Mouse (Mus musculus): ENCODE measurements around the gene Olfr799. TPM values are rescaled to one million over a fixed set of nuclear protein-coding genes. Genes with fewer than 3 reads are reported as not detected.
A peak's percentile ranks its signal among the peaks of the same experiment; 100 is the strongest.

Olfr799 gene
- not detected in 2 replicates for polyA plus RNA-seq (2012; rRNA removed)

DNA sequence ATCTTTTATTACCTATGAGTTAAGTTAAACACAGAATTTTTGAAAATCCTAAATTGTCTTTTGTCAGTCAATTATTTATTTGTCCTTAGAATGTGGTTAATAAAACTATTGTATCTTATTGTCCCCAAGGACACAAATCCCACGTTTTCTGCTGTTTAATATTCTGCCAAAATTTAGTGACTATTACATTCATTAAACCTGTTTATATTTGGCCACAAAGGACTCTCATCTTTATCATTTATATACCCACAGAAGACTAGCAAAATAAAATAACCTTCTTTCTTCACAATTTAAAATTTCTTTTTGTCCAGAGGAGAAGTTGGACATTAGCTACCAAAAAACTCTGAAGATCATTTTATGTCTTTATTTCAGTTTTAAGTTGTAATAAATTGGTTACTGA is at the start of gene Olfr799:
Gene Olfr799 (plus strand): TSS at position 301 of the 400 bp plus-strand sequence.
- DNase-seq (ENCODE audit: low read depth): no peak
- no peak for TF ChIP-seq POLR2A (IDR thresholded peaks at IDR 0.05; ENCODE audit: borderline replicate concordance, extremely low read depth, insufficient read depth, insufficient read length, poor library complexity, severe bottlenecking)

DNA sequence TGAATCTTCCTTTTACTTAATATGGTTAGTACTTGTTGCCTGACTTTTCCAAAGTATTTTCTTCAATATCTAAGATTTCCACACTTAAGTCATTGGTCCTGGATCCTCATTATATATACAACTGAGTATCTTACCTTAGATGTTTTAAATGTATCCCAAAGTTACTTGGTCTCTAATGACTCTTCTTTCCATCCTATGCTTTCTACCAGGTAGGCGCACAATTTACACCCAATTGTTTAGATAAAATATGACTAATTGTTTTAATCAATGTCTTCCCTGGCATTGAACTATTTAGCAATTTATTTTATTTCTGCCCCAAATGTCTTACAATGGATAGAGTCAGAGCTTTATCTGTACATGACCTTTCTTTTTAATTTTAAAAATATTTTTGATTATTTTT is 24.8 kb upstream of the Olfr799 start, which contains the start of gene Olfr796:
Gene Olfr796 (minus strand): TSS at position 101 of the 400 bp plus-strand sequence.
- TF ChIP-seq POLR2A (IDR thresholded peaks at IDR 0.05; ENCODE audit: borderline replicate concordance, extremely low read depth, insufficient read depth, insufficient read length, poor library complexity, severe bottlenecking) (no peak), CTCF (IDR thresholded peaks at IDR 0.05; ENCODE audit: borderline replicate concordance, extremely low read depth, insufficient read depth, insufficient read length) (no peak)

DNA sequence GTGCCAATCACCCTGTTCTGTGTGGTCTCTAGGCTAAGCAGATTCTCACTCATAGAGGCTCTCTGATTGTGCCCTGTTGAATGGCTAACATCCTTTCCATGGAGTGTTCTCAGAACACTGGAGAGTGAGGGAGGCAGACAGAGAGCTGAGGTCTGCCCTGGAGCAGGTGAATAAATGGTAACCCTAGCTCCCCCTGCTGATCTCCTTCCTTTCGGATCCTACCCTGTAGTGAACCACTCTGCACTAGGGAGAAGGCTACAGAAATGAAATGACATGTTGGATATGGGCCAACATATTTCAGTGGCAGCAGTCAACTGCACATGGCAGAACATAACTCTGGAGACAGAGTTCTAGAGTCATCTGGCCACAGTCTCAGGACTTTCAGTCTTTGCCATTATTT is 15.6 kb upstream of the Olfr799 start:
- peak; percentile 19 for DNase-seq (ENCODE audit: low read depth)

More for the DNA sequence above, 24.8 kb upstream of the Olfr799 start, which contains the start of gene Olfr796:
- no peak for DNase-seq (ENCODE audit: low read depth)

DNA sequence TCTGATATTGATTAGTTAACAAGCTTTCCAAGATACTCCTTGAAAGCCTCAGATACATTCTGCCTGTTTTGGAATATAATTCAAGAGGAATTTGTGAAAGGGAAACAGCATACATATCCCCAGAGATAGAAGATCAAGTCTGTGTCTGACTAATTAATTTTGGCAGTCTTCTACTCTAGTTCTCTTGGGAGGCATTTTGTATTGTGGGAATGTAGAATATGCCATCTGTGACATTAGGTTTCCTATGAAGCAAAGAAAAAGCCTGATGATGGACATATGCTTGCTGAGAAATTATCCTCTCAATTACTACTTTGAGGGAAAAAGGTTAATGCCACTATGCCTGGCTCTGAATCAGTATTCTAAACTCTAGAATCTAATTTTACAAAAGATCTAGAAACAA is 14.0 kb upstream of the Olfr799 start:
- TF ChIP-seq CTCF (IDR thresholded peaks at IDR 0.05; ENCODE audit: borderline replicate concordance, extremely low read depth, insufficient read depth, insufficient read length) (no peak), POLR2A (IDR thresholded peaks at IDR 0.05; ENCODE audit: borderline replicate concordance, extremely low read depth, insufficient read depth, insufficient read length, poor library complexity, severe bottlenecking) (no peak)
- DNase-seq (ENCODE audit: low read depth): peak; percentile 64

More for the DNA sequence above, 15.6 kb upstream of the Olfr799 start:
- no peak for TF ChIP-seq CTCF (IDR thresholded peaks at IDR 0.05; ENCODE audit: borderline replicate concordance, extremely low read depth, insufficient read depth, insufficient read length)
- no peak for TF ChIP-seq POLR2A (IDR thresholded peaks at IDR 0.05; ENCODE audit: borderline replicate concordance, extremely low read depth, insufficient read depth, insufficient read length, poor library complexity, severe bottlenecking)

DNA sequence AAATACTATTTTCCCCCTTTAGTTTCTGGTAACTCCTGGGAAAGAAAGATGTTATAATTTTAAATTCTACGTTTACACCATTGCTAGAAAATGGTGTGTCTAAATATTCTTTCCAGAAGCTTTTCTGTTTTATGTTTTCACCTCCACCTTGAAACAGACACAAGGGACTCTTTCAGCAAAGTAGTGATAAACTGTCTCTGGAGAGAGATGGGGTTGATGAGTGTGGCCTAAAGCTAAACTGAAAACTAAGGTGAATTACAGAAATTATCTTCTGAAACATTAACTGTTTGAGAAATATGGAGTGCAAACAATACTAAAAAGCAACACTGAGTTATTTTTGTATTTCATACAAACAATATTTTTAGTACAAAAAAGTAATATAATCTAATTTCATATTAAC is 9.4 kb upstream of the Olfr799 start, which contains the start of gene Olfr798:
Gene Olfr798 (minus strand): TSS at position 101 of the 400 bp plus-strand sequence.
- no peak for DNase-seq (ENCODE audit: low read depth)

DNA sequence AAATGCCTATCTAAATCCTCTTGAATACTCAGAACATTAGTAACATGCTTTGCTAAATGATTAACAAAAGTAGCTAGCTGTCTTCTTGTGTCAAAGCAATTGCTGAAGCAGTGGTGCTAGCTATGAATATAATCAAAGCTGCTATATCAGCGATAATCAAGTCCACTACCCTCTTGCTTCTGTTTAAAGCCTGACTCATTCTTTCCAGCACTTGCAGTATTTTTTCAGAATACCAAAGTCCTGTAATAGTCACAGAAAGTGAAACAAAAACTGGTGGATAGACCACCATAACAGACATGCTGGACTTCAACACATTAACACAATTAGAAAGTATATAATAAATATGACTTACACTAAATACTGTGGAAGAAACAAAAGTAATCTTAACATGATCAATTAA is 14.5 kb downstream of the Olfr799 start:
- DNase-seq (ENCODE audit: low read depth): no peak
- no peak for TF ChIP-seq POLR2A (IDR thresholded peaks at IDR 0.05; ENCODE audit: borderline replicate concordance, extremely low read depth, insufficient read depth, insufficient read length, poor library complexity, severe bottlenecking)
- TF ChIP-seq CTCF (IDR thresholded peaks at IDR 0.05; ENCODE audit: borderline replicate concordance, extremely low read depth, insufficient read depth, insufficient read length): no peak

More for the DNA sequence above, 9.4 kb upstream of the Olfr799 start, which contains the start of gene Olfr798:
- no peak for TF ChIP-seq CTCF (IDR thresholded peaks at IDR 0.05; ENCODE audit: borderline replicate concordance, extremely low read depth, insufficient read depth, insufficient read length)
- no peak for TF ChIP-seq POLR2A (IDR thresholded peaks at IDR 0.05; ENCODE audit: borderline replicate concordance, extremely low read depth, insufficient read depth, insufficient read length, poor library complexity, severe bottlenecking)

DNA sequence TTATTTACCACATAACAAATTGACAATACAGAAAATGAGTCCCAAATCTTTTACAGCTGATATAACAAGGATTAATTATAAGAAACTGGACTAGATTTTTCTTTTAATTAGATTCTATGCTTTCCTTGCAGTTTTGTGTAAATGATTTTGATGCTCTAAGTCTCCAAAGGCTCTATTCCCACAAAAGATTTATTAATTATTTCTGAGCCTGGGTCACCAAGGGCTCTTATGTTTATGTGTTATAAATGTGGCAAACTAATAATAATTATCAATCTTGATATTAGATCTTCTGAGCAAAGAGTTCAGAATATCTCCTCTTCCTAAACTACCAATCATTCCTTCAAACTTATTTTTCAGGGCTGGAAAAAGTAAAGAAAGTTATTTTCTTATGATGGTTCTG is 20.1 kb downstream of the Olfr799 start, which contains the start of gene Olfr800:
Gene Olfr800 (plus strand): TSS at position 301 of the 400 bp plus-strand sequence.
- DNase-seq (ENCODE audit: low read depth): no peak
- no peak for TF ChIP-seq POLR2A (IDR thresholded peaks at IDR 0.05; ENCODE audit: borderline replicate concordance, extremely low read depth, insufficient read depth, insufficient read length, poor library complexity, severe bottlenecking)
- TF ChIP-seq CTCF (IDR thresholded peaks at IDR 0.05; ENCODE audit: borderline replicate concordance, extremely low read depth, insufficient read depth, insufficient read length): no peak

DNA sequence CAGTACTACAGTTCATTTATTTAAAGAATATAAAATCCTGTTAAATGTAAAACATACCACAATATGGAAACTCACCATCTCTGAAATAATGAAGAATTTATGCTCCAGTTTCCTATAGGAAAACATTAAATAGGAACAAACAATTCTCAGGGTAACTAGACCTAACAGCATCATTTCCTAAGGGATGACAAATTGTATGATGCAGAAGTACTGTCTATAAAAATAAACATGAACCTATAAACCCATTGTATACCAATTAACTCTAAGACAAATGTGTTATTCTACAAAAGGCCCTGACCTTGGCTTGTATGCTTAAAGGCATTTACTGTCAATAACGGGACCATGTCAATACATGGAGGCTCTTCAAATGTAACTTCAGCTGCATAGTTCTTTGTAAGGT is 36.5 kb downstream of the Olfr799 start, which contains the start of gene Olfr801:
Gene Olfr801 (minus strand): TSS at position 101 of the 400 bp plus-strand sequence.
- no peak for TF ChIP-seq POLR2A (IDR thresholded peaks at IDR 0.05; ENCODE audit: borderline replicate concordance, extremely low read depth, insufficient read depth, insufficient read length, poor library complexity, severe bottlenecking)
- TF ChIP-seq CTCF (IDR thresholded peaks at IDR 0.05; ENCODE audit: borderline replicate concordance, extremely low read depth, insufficient read depth, insufficient read length): no peak
- DNase-seq (ENCODE audit: low read depth): no peak

DNA sequence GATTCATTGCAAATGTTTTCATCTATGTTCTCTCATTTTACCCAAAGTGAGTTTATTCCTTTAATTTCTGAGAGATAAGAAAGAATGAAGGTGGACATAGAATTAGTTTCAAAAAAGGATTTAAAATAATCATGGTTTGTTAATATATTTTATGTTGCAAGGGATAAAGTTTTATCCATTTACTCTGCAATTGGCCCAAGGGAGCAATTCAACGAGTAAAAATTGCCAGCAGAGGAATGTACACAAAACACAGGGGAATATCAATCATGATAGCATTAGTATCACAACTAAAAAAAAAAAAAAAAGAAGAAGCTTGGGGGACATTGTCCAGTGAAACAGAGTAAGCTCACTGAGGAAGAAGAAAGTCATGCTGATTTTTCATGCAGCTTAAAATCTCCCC is 50.8 kb downstream of the Olfr799 start, which contains the start of gene Olfr802:
Gene Olfr802 (minus strand): TSS at position 101 of the 400 bp plus-strand sequence.
- no peak for DNase-seq (ENCODE audit: low read depth)
- no peak for TF ChIP-seq POLR2A (IDR thresholded peaks at IDR 0.05; ENCODE audit: borderline replicate concordance, extremely low read depth, insufficient read depth, insufficient read length, poor library complexity, severe bottlenecking)

DNA sequence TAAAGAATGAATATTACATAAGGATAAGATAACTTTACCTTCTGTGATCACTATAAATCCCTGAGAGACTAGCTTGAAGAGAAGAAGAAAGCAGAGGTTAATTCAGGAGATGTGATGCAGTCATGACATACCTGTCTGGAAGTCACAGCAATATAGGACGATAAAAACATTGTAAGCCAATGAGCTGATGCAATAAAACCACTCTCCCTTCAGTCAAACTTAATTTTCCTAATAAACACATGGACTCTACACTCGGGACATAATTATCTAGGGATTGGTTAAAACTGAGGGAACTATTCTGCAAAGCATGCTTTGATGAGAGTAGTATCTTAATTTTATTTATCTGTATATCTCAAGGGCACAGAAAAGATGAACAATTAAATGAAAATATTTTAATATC is 56.9 kb downstream of the Olfr799 start, which contains the start of gene Olfr803:
Gene Olfr803 (minus strand): TSS at position 101 of the 400 bp plus-strand sequence.
- TF ChIP-seq POLR2A (IDR thresholded peaks at IDR 0.05; ENCODE audit: borderline replicate concordance, extremely low read depth, insufficient read depth, insufficient read length, poor library complexity, severe bottlenecking) (no peak), CTCF (IDR thresholded peaks at IDR 0.05; ENCODE audit: borderline replicate concordance, extremely low read depth, insufficient read depth, insufficient read length) (no peak)
- DNase-seq (ENCODE audit: low read depth): no peak

Other genes with a start within 250 kb of the Olfr799 start
- not detected in 2 replicates for gene Olfr785, start 232.1 kb upstream of the Olfr799 start, polyA plus RNA-seq (2012; rRNA removed)
- gene Olfr786, start 210.2 kb upstream of the Olfr799 start, polyA plus RNA-seq (2012; rRNA removed): not detected in 2 replicates
- gene Olfr787, start 175.6 kb upstream of the Olfr799 start, polyA plus RNA-seq (2012; rRNA removed): not detected in 2 replicates
- not detected in 2 replicates for gene Olfr788, start 166.5 kb upstream of the Olfr799 start, polyA plus RNA-seq (2012; rRNA removed)
- gene Olfr789, start 152.7 kb upstream of the Olfr799 start, polyA plus RNA-seq (2012; rRNA removed): not detected in 2 replicates
- not detected in 2 replicates for gene Olfr790, start 139.0 kb upstream of the Olfr799 start, polyA plus RNA-seq (2012; rRNA removed)
- gene Olfr791, start 115.7 kb upstream of the Olfr799 start, polyA plus RNA-seq (2012; rRNA removed): not detected in 2 replicates
- gene Olfr792, start 98.3 kb upstream of the Olfr799 start, polyA plus RNA-seq (2012; rRNA removed): not detected in 2 replicates
- gene Olfr794, start 69.8 kb upstream of the Olfr799 start, polyA plus RNA-seq (2012; rRNA removed): not detected in 2 replicates
- not detected in 2 replicates for gene Olfr796, start 24.9 kb upstream of the Olfr799 start, polyA plus RNA-seq (2012; rRNA removed)
- gene Olfr798, start 9.6 kb upstream of the Olfr799 start, polyA plus RNA-seq (2012; rRNA removed): not detected in 2 replicates
- gene Olfr800, start 20.2 kb downstream of the Olfr799 start, polyA plus RNA-seq (2012; rRNA removed): not detected in 2 replicates
- not detected in 2 replicates for gene Olfr801, start 36.4 kb downstream of the Olfr799 start, polyA plus RNA-seq (2012; rRNA removed)
- not detected in 2 replicates for gene Olfr802, start 50.7 kb downstream of the Olfr799 start, polyA plus RNA-seq (2012; rRNA removed)
- not detected in 2 replicates for gene Olfr803, start 56.8 kb downstream of the Olfr799 start, polyA plus RNA-seq (2012; rRNA removed)
- not detected in 2 replicates for gene Olfr804, start 65.7 kb downstream of the Olfr799 start, polyA plus RNA-seq (2012; rRNA removed)
- not detected in 2 replicates for gene Olfr805, start 91.9 kb downstream of the Olfr799 start, polyA plus RNA-seq (2012; rRNA removed)
- not detected in 2 replicates for gene Olfr806, start 104.4 kb downstream of the Olfr799 start, polyA plus RNA-seq (2012; rRNA removed)
- not detected in 2 replicates for gene Olfr807, start 120.3 kb downstream of the Olfr799 start, polyA plus RNA-seq (2012; rRNA removed)
- not detected in 2 replicates for gene Olfr808, start 128.0 kb downstream of the Olfr799 start, polyA plus RNA-seq (2012; rRNA removed)
- not detected in 2 replicates for gene Olfr809, start 137.2 kb downstream of the Olfr799 start, polyA plus RNA-seq (2012; rRNA removed)
- gene Olfr810, start 157.4 kb downstream of the Olfr799 start, polyA plus RNA-seq (2012; rRNA removed): not detected in 2 replicates
- not detected in 2 replicates for gene Olfr811, start 166.9 kb downstream of the Olfr799 start, polyA plus RNA-seq (2012; rRNA removed)
- gene Olfr812, start 208.6 kb downstream of the Olfr799 start, polyA plus RNA-seq (2012; rRNA removed): not detected in 2 replicates
- not detected in 2 replicates for gene Olfr813, start 217.9 kb downstream of the Olfr799 start, polyA plus RNA-seq (2012; rRNA removed)
- gene Olfr814, start 242.4 kb downstream of the Olfr799 start, polyA plus RNA-seq (2012; rRNA removed): not detected in 2 replicates